Mouse (Mus musculus) intestine, embryonic 14.5 days (tissue): ENCODE results near the gene Rpa1. TPM values are rescaled to one million over a fixed set of nuclear protein-coding genes. Genes with fewer than 3 reads are reported as not detected.

Experiments used
- ATAC-seq: fragments of 200-750 bp; cut with Nextera tagmentation; replicated peaks from 2 replicates; pipeline ENCODE4 v1.8.0; 2017; ENCODE audit warnings: low read depth, moderate number of reproducible peaks, moderate TSS enrichment, moderate library complexity; ENCODE audit not compliant: low FRiP score, low TSS enrichment
- DNase-seq: peaks from one replicate; pipeline ENCODE4 v3.0.0-alpha.2; 2018; ENCODE audit warnings: low spot score
- H3K27ac ChIP-seq: fragments of 300-500 bp; sonication (generic); 2 replicates; pipeline ENCODE4 v1.5.1; 2014; ENCODE audit warnings: low read depth, mild to moderate bottlenecking, control low read depth
- H3K27me3 ChIP-seq: fragments of 300-500 bp; sonication (generic); replicated peaks from 2 replicates; pipeline ENCODE4 v1.6.1; 2014; ENCODE audit warnings: low read length, control low read depth; ENCODE audit not compliant: control insufficient read depth, insufficient read depth
- H3K36me3 ChIP-seq: fragments of 300-500 bp; sonication (generic); 2 replicates; pipeline ENCODE4 v1.6.1; 2014; ENCODE audit warnings: low read length, control low read depth; ENCODE audit not compliant: control insufficient read depth, insufficient read depth
- H3K4me1 ChIP-seq: fragments of 300-500 bp; sonication (generic); replicated peaks from 2 replicates; pipeline ENCODE4 v1.6.1; 2014; ENCODE audit warnings: low read length, control low read depth, mixed read lengths; ENCODE audit not compliant: control insufficient read depth, insufficient read depth
- H3K4me2 ChIP-seq: fragments of 300-500 bp; sonication (generic); 2 replicates; pipeline ENCODE4 v1.6.1; 2014; ENCODE audit warnings: low read length
- H3K4me3 ChIP-seq: fragments of 300-500 bp; sonication (generic); 2 replicates; pipeline ENCODE4 v1.5.1; 2014; ENCODE audit warnings: low read depth, low read length, control low read depth, mixed read lengths
- H3K9ac ChIP-seq: fragments of 300-500 bp; sonication (generic); 2 replicates; pipeline ENCODE4 v1.6.1; 2014; ENCODE audit warnings: mild to moderate bottlenecking, low read length
- H3K9me3 ChIP-seq: fragments of 300-500 bp; sonication (generic); 2 replicates; pipeline ENCODE4 v1.6.1; 2016; ENCODE audit warnings: low read length, control low read depth; ENCODE audit not compliant: control insufficient read depth
- WGBS: fragments of 180-500 bp; shearing (Covaris S2); extraction: QIAGEN DNeasy Blood & Tissue Kit; methylation state at CpG from one replicate; pipeline ENCODE4 v1.1.7; 2014; 5-methylcytosine and 5-hydroxymethylcytosine counted together
- polyA plus RNA-seq: library from polyadenylated mRNA; unstranded; fragments of >200 nt; fragmentation: Nextera tagmentation; extraction: Ambion mirVana; gene quantifications from 2 replicates; pipeline ENCODE4 v1.2.1, GENCODE M21; 2014

Rpa1 gene
- polyA plus RNA-seq, 1 experiment from 2014 or later, result 103 TPM

GRCm38 (mm10) chr11:75279342-75280065 is 68.6 kb downstream of the Rpa1 start:
- peak overlapping the region; percentile 29; the same call in 1 of the 2 replicates for H3K9ac ChIP-seq
- WGBS, result 16% methylated on average over 16 of the region's 16 CpGs
- no peaks in the 10 kb centered on the region for H3K36me3 ChIP-seq
- peaks cover 37% of the 10 kb centered on the region for H3K27me3 ChIP-seq
- peak overlapping the region; percentile 20; the same call in 1 of the 2 replicates for H3K4me3 ChIP-seq
- ATAC-seq (no peak), DNase-seq (no peak)
- no peak overlapping the region for H3K27ac ChIP-seq
- peak overlapping the region; percentile 51 for H3K4me2 ChIP-seq
- H3K9me3 ChIP-seq, result no peaks in the 10 kb centered on the region
- H3K4me1 ChIP-seq, result peaks cover 19% of the 10 kb centered on the region

GRCm38 (mm10) chr11:75279013-75279341 is 69.1 kb downstream of the Rpa1 start:
- Histone ChIP-seq H3K9ac (no peak overlapping the region), H3K4me2 (peak overlapping the region; percentile 51), H3K9me3 (no peaks in the 10 kb centered on the region), H3K36me3 (no peaks in the 10 kb centered on the region), H3K27me3 (peaks cover 34% of the 10 kb centered on the region), H3K4me3 (peak overlapping the region; percentile 20; the same call in 1 of the 2 replicates), H3K27ac (no peak overlapping the region), H3K4me1 (peaks cover 20% of the 10 kb centered on the region)
- DNase-seq (no peak), ATAC-seq (no peak)
- WGBS, result 16% methylated on average over 4 of the region's 4 CpGs

- Histone ChIP-seq H3K4me1 (peaks cover 20% of the 10 kb centered on the region), H3K27me3 (peaks cover 31% of the 10 kb centered on the region), H3K9me3 (no peaks in the 10 kb centered on the region), H3K9ac (no peak overlapping the region), H3K4me3 (no peak overlapping the region), H3K27ac (no peak overlapping the region), H3K4me2 (no peak overlapping the region), H3K36me3 (no peaks in the 10 kb centered on the region)
- DNase-seq, result no peak
- no peak for ATAC-seq
- 69% methylated on average over 7 of the region's 7 CpGs for WGBS
Measured at GRCm38 (mm10) chr11:75278115-75278514, 70.0 kb downstream of the Rpa1 start.

- no peak overlapping the region for H3K9ac ChIP-seq
- no peaks in the 10 kb centered on the region for H3K36me3 ChIP-seq
- peaks cover 1% of the 10 kb centered on the region; the same call in 1 of the 2 replicates for H3K27me3 ChIP-seq
- 29% methylated on average over 6 of the region's 6 CpGs for WGBS
- H3K27ac ChIP-seq, result no peak overlapping the region
- no peak overlapping the region for H3K4me2 ChIP-seq
- ATAC-seq (no peak), DNase-seq (no peak)
- H3K9me3 ChIP-seq, result no peaks in the 10 kb centered on the region
- H3K4me3 ChIP-seq, result no peak overlapping the region
- H3K4me1 ChIP-seq, result peaks cover 12% of the 10 kb centered on the region; the same call in 1 of the 2 replicates
Measured at GRCm38 (mm10) chr11:75275035-75275434, 73.1 kb downstream of the Rpa1 start.

- H3K4me2 ChIP-seq, result no peak overlapping the region
- 30% methylated on average over 8 of the region's 8 CpGs for WGBS
Measured at GRCm38 (mm10) chr11:75273466-75273865, 74.7 kb downstream of the Rpa1 start.

GRCm38 (mm10) chr11:75270985-75271434 is 77.1 kb downstream of the Rpa1 start:
- H3K9me3 ChIP-seq, result no peaks in the 10 kb centered on the region
- H3K27ac ChIP-seq, result no peak overlapping the region
- no peak overlapping the region for H3K4me2 ChIP-seq
- no peak for ATAC-seq
- H3K9ac ChIP-seq, result no peak overlapping the region
- no peak overlapping the region for H3K4me3 ChIP-seq
- H3K36me3 ChIP-seq, result no peaks in the 10 kb centered on the region
- H3K4me1 ChIP-seq, result peaks cover 9% of the 10 kb centered on the region; the same call in 1 of the 2 replicates
- DNase-seq, result no peak
- WGBS, result 72% methylated on average over 7 of the region's 7 CpGs
- H3K27me3 ChIP-seq, result no peaks in the 10 kb centered on the region

More at GRCm38 (mm10) chr11:75273466-75273865, 74.7 kb downstream of the Rpa1 start:
- no peaks in the 10 kb centered on the region for H3K27me3 ChIP-seq
- no peak overlapping the region for H3K9ac ChIP-seq
- no peak for ATAC-seq
- no peak overlapping the region for H3K4me3 ChIP-seq
- H3K27ac ChIP-seq, result no peak overlapping the region
- no peak for DNase-seq
- peaks cover 9% of the 10 kb centered on the region; the same call in 1 of the 2 replicates for H3K4me1 ChIP-seq
- H3K36me3 ChIP-seq, result no peaks in the 10 kb centered on the region
- no peaks in the 10 kb centered on the region for H3K9me3 ChIP-seq

- Histone ChIP-seq H3K9ac (no peak overlapping the region), H3K4me3 (no peak overlapping the region), H3K27me3 (no peaks in the 10 kb centered on the region), H3K4me2 (no peak overlapping the region), H3K36me3 (no peaks in the 10 kb centered on the region), H3K27ac (no peak overlapping the region), H3K4me1 (peaks cover 9% of the 10 kb centered on the region; the same call in 1 of the 2 replicates), H3K9me3 (no peaks in the 10 kb centered on the region)
- 78% methylated on average over 8 of the region's 8 CpGs for WGBS
- ATAC-seq (no peak), DNase-seq (no peak)
Measured at GRCm38 (mm10) chr11:75270276-75270984, 77.7 kb downstream of the Rpa1 start.

GRCm38 (mm10) chr11:75269213-75269612 is 78.9 kb downstream of the Rpa1 start:
- H3K4me3 ChIP-seq, result no peak overlapping the region
- no peaks in the 10 kb centered on the region for H3K4me1 ChIP-seq
- H3K9me3 ChIP-seq, result no peaks in the 10 kb centered on the region
- H3K4me2 ChIP-seq, result no peak overlapping the region
- ATAC-seq (no peak), DNase-seq (no peak)
- no peaks in the 10 kb centered on the region for H3K36me3 ChIP-seq
- H3K27ac ChIP-seq, result no peak overlapping the region
- no peaks in the 10 kb centered on the region for H3K27me3 ChIP-seq
- WGBS, result 83% methylated on average over 4 of the region's 4 CpGs
- no peak overlapping the region for H3K9ac ChIP-seq
